Mouse (Mus musculus) brain, embryonic 14.5 days (tissue): ENCODE data around the gene Srgap3.

Source experiments
- CTCF ChIP-seq: fragments of 200-500 bp; IDR thresholded peaks from 2 replicates; pipeline ENCODE4 v1.5.1; 2012; ENCODE audit warnings: inconsistent platforms, mild to moderate bottlenecking, moderate library complexity, borderline replicate concordance; ENCODE audit not compliant: insufficient read depth, insufficient read length; ENCODE audit errors: extremely low read depth
- POLR2A ChIP-seq: fragments of 200-500 bp; IDR thresholded peaks from 2 replicates; pipeline ENCODE4 v1.6.1; 2012; ENCODE audit warnings: mild to moderate bottlenecking, inconsistent platforms, borderline replicate concordance; ENCODE audit not compliant: poor library complexity, insufficient read depth, insufficient read length, severe bottlenecking; ENCODE audit errors: extremely low read depth

DNA sequence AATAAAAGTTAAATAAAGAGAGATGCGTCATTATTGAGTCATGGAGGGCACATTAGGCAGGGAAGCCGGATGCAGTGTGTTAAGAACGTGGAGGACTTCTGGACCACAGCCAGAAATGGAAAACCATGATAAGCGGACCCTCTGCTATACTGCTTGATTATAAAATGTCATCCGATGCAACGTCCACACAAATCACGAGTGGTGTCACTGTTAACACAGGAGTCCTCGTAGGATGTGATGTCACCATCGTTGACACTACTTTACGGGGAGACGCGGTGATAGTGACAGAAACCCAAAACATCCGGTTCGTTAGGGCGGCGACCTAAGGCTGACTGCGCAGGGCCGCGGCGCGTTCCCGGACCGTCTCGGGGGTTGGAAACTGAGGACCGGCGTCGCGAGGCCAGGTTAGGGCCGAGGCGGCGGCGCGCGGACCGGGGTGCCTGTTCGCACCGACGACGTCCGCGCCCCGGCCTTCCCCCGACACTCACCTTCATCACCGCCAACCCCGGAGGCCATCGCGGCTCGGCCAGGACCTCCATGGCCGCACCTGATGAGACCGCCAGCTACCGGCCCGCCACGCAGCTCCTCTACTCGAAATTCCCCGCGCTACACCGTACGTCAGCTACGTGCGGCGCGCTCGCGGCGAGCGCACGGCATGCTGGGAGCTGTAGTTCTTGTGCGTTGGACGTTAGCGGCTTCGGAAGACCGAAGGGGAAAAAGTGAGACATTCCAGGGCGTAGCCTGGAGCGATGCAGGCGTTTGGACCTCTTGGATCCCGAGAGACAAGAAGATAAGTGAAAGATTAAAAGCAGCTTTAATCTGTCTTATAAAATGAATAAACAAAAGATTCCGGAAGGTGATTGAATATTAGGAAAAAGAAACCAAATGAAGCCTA is 250.8 kb downstream of the Srgap3 start, which contains the start of gene Rad18:
- 0 out of 2 replicates have a peak, but pooled peaks have one; percentile 19 for TF ChIP-seq POLR2A
- TF ChIP-seq CTCF, result no peak
